Mouse (Mus musculus): ENCODE measurements around the gene Uox.

The Uox gene

GRCm38 (mm10) chr3:146570148-146570782, at the start of gene Uox:
Uox (plus strand) TSS chr3:146570426.
- CTCF ChIA-PET, result no interaction called here

- CTCF ChIA-PET, result no interaction called here
Measured at GRCm38 (mm10) chr3:146520798-146521651, 49.2 kb upstream of the Uox start, which contains the start of gene Rpf1. Rpf1 (minus strand) TSS chr3:146521429.

GRCm38 (mm10) chr3:146521652-146522020, 48.6 kb upstream of the Uox start:
- CTCF ChIA-PET, result interaction anchor here (0.6 kb wide), 1 partner anchor 198 kb away, joined by 3 read pairs; no protein-coding TSS in a partner anchor

GRCm38 (mm10) chr3:146528335-146528734, 41.9 kb upstream of the Uox start:
- CTCF ChIA-PET, result no interaction called here

GRCm38 (mm10) chr3:146534986-146535385, 35.2 kb upstream of the Uox start:
- CTCF ChIA-PET, result no interaction called here

GRCm38 (mm10) chr3:146540521-146541273, 29.5 kb upstream of the Uox start:
- CTCF ChIA-PET, result no interaction called here

- CTCF ChIA-PET, result no interaction called here
Measured at GRCm38 (mm10) chr3:146543632-146544031, 26.6 kb upstream of the Uox start.

GRCm38 (mm10) chr3:146554816-146555215, 15.4 kb upstream of the Uox start:
- CTCF ChIA-PET, result interaction anchor here (0.6 kb wide), 1 partner anchor 370 kb away, joined by 4 read pairs; no protein-coding TSS in a partner anchor

GRCm38 (mm10) chr3:146556567-146556966, 13.7 kb upstream of the Uox start:
- CTCF ChIA-PET, result no interaction called here

GRCm38 (mm10) chr3:146557507-146557906, 12.7 kb upstream of the Uox start:
- CTCF ChIA-PET, result no interaction called here

GRCm38 (mm10) chr3:146562936-146563335, 7.3 kb upstream of the Uox start:
- CTCF ChIA-PET, result no interaction called here

GRCm38 (mm10) chr3:146564268-146565064, 5.8 kb upstream of the Uox start:
- CTCF ChIA-PET, result interaction anchor here (0.6 to 0.7 kb wide), 2 partner anchors 16 to 39 kb away, joined by 3 to 5 read pairs; no protein-coding TSS in a partner anchor

- CTCF ChIA-PET, result interaction anchor here (0.7 kb wide), 1 partner anchor 39 kb away, joined by 3 read pairs; no protein-coding TSS in a partner anchor
Measured at GRCm38 (mm10) chr3:146565065-146565411, 5.2 kb upstream of the Uox start.

GRCm38 (mm10) chr3:146567366-146567765, 2.9 kb upstream of the Uox start:
- CTCF ChIA-PET, result no interaction called here

- CTCF ChIA-PET, result no interaction called here
Measured at GRCm38 (mm10) chr3:146567884-146568530, 2.2 kb upstream of the Uox start.

GRCm38 (mm10) chr3:146569594-146569993, 632 bp upstream of the Uox start:
- CTCF ChIA-PET, result no interaction called here

GRCm38 (mm10) chr3:146570939-146571338, 713 bp downstream of the Uox start:
- CTCF ChIA-PET, result interaction anchor here (0.5 kb wide), 1 partner anchor 107 kb away, joined by 3 read pairs; no protein-coding TSS in a partner anchor

GRCm38 (mm10) chr3:146571341-146571740, 1.1 kb downstream of the Uox start:
- CTCF ChIA-PET, result interaction anchor here (0.5 kb wide), 2 partner anchors 106 to 197 kb away, joined by 3 read pairs; no protein-coding TSS in a partner anchor

GRCm38 (mm10) chr3:146577591-146577990, 7.4 kb downstream of the Uox start:
- CTCF ChIA-PET, result no interaction called here

- CTCF ChIA-PET, result no interaction called here
Measured at GRCm38 (mm10) chr3:146580039-146580729, 10.0 kb downstream of the Uox start.

All from spleen, embryonic (tissue).